ENCODE assay signal across 8 mouse cellular contexts in the genomic region with DNA sequence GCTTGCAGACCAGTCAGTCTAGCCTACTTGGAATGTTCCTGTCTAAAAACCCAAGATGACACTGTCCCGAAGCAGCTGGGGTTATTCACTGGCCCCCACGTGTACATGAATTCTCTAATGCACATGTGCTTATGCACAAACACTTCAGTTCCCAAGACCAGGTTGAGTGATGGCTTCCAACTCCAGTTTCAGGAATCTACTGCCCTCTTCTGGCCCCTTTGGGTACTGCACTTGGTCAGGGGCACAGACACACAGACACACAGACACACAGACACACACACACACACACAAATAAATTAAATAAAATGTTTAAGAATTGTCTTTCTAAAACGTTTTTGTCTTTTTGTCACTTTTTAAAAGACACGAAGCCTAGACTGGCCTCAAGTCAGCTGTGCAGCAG.
A peak's percentile ranks its signal among the peaks of the same experiment; 100 is the strongest.
DNase-seq lines count a peak whose midpoint lies in the region; ATAC-seq and TF ChIP-seq lines count a peak whose summit lies in the region.

No protein-coding gene starts in this region.

- no peaks in the 10 kb centered on the region for H3K9me3 ChIP-seq in forebrain, embryonic 11.5 days (ENCODE audit: control insufficient read depth, low read length)
- H3K9me3 ChIP-seq in forebrain, embryonic 10.5 days: no peaks in the 10 kb centered on the region
- no peaks in the 10 kb centered on the region for H3K9me3 ChIP-seq in midbrain, postnatal 0 days (ENCODE audit: low read length)
- no peaks in the 10 kb centered on the region for H3K9me3 ChIP-seq in midbrain, embryonic 13.5 days
- H3K9me3 ChIP-seq in limb, embryonic 11.5 days (ENCODE audit: control insufficient read depth, low read length): no peaks in the 10 kb centered on the region

- 72% methylated on average over 4 of the region's 4 CpGs for WGBS in forebrain, embryonic 11.5 days
- 73% methylated on average over 4 of the region's 4 CpGs for WGBS in forebrain, embryonic 10.5 days
- 82% methylated on average over 4 of the region's 4 CpGs for WGBS in midbrain, postnatal 0 days
- 82% methylated on average over 4 of the region's 4 CpGs for WGBS in midbrain, embryonic 13.5 days
- WGBS in limb, embryonic 11.5 days: 80% methylated on average over 4 of the region's 4 CpGs

- no peaks in the 10 kb centered on the region for H3K27me3 ChIP-seq in forebrain, embryonic 11.5 days (ENCODE audit: control insufficient read depth, insufficient read depth, low read length)
- H3K27me3 ChIP-seq in forebrain, embryonic 10.5 days (ENCODE audit: poor library complexity, severe bottlenecking): no peaks in the 10 kb centered on the region
- no peaks in the 10 kb centered on the region for H3K27me3 ChIP-seq in midbrain, postnatal 0 days (ENCODE audit: insufficient read depth, low read length)
- H3K27me3 ChIP-seq in midbrain, embryonic 13.5 days: no peaks in the 10 kb centered on the region
- H3K27me3 ChIP-seq in limb, embryonic 11.5 days (ENCODE audit: control insufficient read depth, insufficient read depth, low read length): no peaks in the 10 kb centered on the region

- peak; percentile 66 for TF ChIP-seq CTCF in midbrain, postnatal 0 days (IDR thresholded peaks at IDR 0.05)

- no peak overlapping the region for H3K9ac ChIP-seq in forebrain, embryonic 11.5 days (ENCODE audit: low read length)
- H3K9ac ChIP-seq in midbrain, postnatal 0 days (replicated peaks; ENCODE audit: low read length, poor library complexity, severe bottlenecking): no peak overlapping the region
- no peak overlapping the region for H3K9ac ChIP-seq in midbrain, embryonic 13.5 days (replicated peaks)
- H3K9ac ChIP-seq in limb, embryonic 11.5 days (ENCODE audit: low read length): no peak overlapping the region

- H3K4me3 ChIP-seq in forebrain, embryonic 11.5 days (ENCODE audit: low read depth, low read length): no peak overlapping the region
- no peak overlapping the region for H3K4me3 ChIP-seq in forebrain, embryonic 10.5 days
- no peak overlapping the region for H3K4me3 ChIP-seq in midbrain, postnatal 0 days (ENCODE audit: low read depth, low read length)
- H3K4me3 ChIP-seq in midbrain, embryonic 13.5 days (replicated peaks): no peak overlapping the region
- H3K4me3 ChIP-seq in limb, embryonic 11.5 days (ENCODE audit: low read depth, low read length): no peak overlapping the region

- no peaks in the 10 kb centered on the region for H3K36me3 ChIP-seq in forebrain, embryonic 11.5 days (ENCODE audit: control insufficient read depth, insufficient read depth, low read length)
- no peaks in the 10 kb centered on the region for H3K36me3 ChIP-seq in forebrain, embryonic 10.5 days (replicated peaks)
- no peaks in the 10 kb centered on the region for H3K36me3 ChIP-seq in midbrain, postnatal 0 days (ENCODE audit: insufficient read depth, low read length)
- no peaks in the 10 kb centered on the region for H3K36me3 ChIP-seq in midbrain, embryonic 13.5 days
- H3K36me3 ChIP-seq in limb, embryonic 11.5 days (ENCODE audit: control insufficient read depth, insufficient read depth, low read length): no peaks in the 10 kb centered on the region

- no peak overlapping the region for H3K4me2 ChIP-seq in forebrain, embryonic 11.5 days (ENCODE audit: low read depth, low read length, severe bottlenecking)
- H3K4me2 ChIP-seq in midbrain, postnatal 0 days (ENCODE audit: low read depth, low read length, poor library complexity, severe bottlenecking): no peak overlapping the region
- no peak overlapping the region for H3K4me2 ChIP-seq in midbrain, embryonic 13.5 days (replicated peaks)
- H3K4me2 ChIP-seq in limb, embryonic 11.5 days (ENCODE audit: low read depth, severe bottlenecking): no peak overlapping the region

- no peak for ATAC-seq in forebrain, embryonic 11.5 days (replicated peaks; ENCODE audit: low FRiP score)
- ATAC-seq in midbrain, postnatal 0 days (ENCODE audit: low FRiP score): no peak
- no peak for ATAC-seq in midbrain, embryonic 13.5 days
- no peak for ATAC-seq in limb, embryonic 11.5 days (ENCODE audit: insufficient number of reproducible peaks, low FRiP score, low TSS enrichment, low read depth)

- peak; percentile 63 for DNase-seq in forebrain, embryonic 11.5 days (ENCODE audit: low spot score)
- DNase-seq in forebrain, embryonic 10.5 days (ENCODE audit: extremely low spot score, low spot score): no peak
- no peak for DNase-seq in midbrain, postnatal 0 days (ENCODE audit: low spot score)
- DNase-seq in limb, embryonic 11.5 days (ENCODE audit: low spot score): peak; percentile 60
- DNase-seq in thymus, postnatal 25 days: peak; percentile 59
- no peak for DNase-seq in right cerebral cortex, postnatal 36 days (ENCODE audit: low spot score in 2 of 2)
- no peak for DNase-seq in urinary bladder, postnatal 36 days (ENCODE audit: low spot score in 2 of 2)

- H3K4me1 ChIP-seq in forebrain, embryonic 11.5 days (replicated peaks; ENCODE audit: control insufficient read depth, insufficient read depth, low read length): no peaks in the 10 kb centered on the region
- H3K4me1 ChIP-seq in forebrain, embryonic 10.5 days: peaks cover under 1% of the 10 kb centered on the region; the same call in 1 of the 2 replicates
- no peaks in the 10 kb centered on the region for H3K4me1 ChIP-seq in midbrain, postnatal 0 days (ENCODE audit: insufficient read depth, low read length)
- H3K4me1 ChIP-seq in midbrain, embryonic 13.5 days (replicated peaks): no peaks in the 10 kb centered on the region
- no peaks in the 10 kb centered on the region for H3K4me1 ChIP-seq in limb, embryonic 11.5 days (ENCODE audit: control insufficient read depth, insufficient read depth, low read length)

- H3K27ac ChIP-seq in forebrain, embryonic 11.5 days (ENCODE audit: low read depth, low read length): no peak overlapping the region
- no peak overlapping the region for H3K27ac ChIP-seq in forebrain, embryonic 10.5 days
- H3K27ac ChIP-seq in midbrain, postnatal 0 days (ENCODE audit: low read depth, low read length): no peak overlapping the region
- no peak overlapping the region for H3K27ac ChIP-seq in midbrain, embryonic 13.5 days
- H3K27ac ChIP-seq in limb, embryonic 11.5 days (replicated peaks; ENCODE audit: low read depth, low read length): no peak overlapping the region

Comparison
In these comparisons a context has a peak if more than half of its experiments do, and no peak if none do; other contexts are left out.
1. DNase-seq: peak in forebrain, embryonic 11.5 days (single experiment), limb, embryonic 11.5 days (single experiment) and thymus, postnatal 25 days (single experiment); none in forebrain, embryonic 10.5 days (single experiment), midbrain, postnatal 0 days (single experiment), right cerebral cortex, postnatal 36 days (0 of 2) and urinary bladder, postnatal 36 days (0 of 2).